Mouse (Mus musculus) heart, embryonic 11.5 days (tissue): ENCODE data around the gene Pum2. TPM values are rescaled to one million over a fixed set of nuclear protein-coding genes. Genes with fewer than 3 reads are reported as not detected.
"Not testable (repeated sequence)": the region's sequence is repeated elsewhere in the genome, so short reads cannot be mapped to it uniquely, and the experiment has no call there.

Source experiments
- ATAC-seq: fragments of 200-750 bp; cut with Nextera tagmentation; replicated peaks from 2 replicates; pipeline ENCODE4 v1.8.0; 2017; ENCODE audit warnings: moderate library complexity; ENCODE audit not compliant: insufficient number of reproducible peaks, low FRiP score, low TSS enrichment
- H3K27ac ChIP-seq: fragments of 300-500 bp; sonication (generic); 2 replicates; pipeline ENCODE4 v1.5.1; 2014; ENCODE audit warnings: mild to moderate bottlenecking, low read depth, low read length
- H3K27me3 ChIP-seq: fragments of 300-500 bp; sonication (generic); 2 replicates; pipeline ENCODE4 v1.6.1; 2014; ENCODE audit warnings: mild to moderate bottlenecking, low read length, mixed read lengths; ENCODE audit not compliant: control insufficient read depth, insufficient read depth
- H3K36me3 ChIP-seq: fragments of 300-500 bp; sonication (generic); 2 replicates; pipeline ENCODE4 v1.6.1; 2014; ENCODE audit warnings: mild to moderate bottlenecking, low read length, moderate library complexity, mixed read lengths; ENCODE audit not compliant: control insufficient read depth, insufficient read depth
- H3K4me1 ChIP-seq: fragments of 300-500 bp; sonication (generic); 2 replicates; pipeline ENCODE4 v1.6.1; 2014; ENCODE audit warnings: low read length; ENCODE audit not compliant: control insufficient read depth, insufficient read depth
- H3K4me2 ChIP-seq: fragments of 300-500 bp; sonication (generic); 2 replicates; pipeline ENCODE4 v1.6.1; 2014; ENCODE audit warnings: mild to moderate bottlenecking, moderate library complexity
- H3K4me3 ChIP-seq: fragments of 300-500 bp; sonication (generic); 2 replicates; pipeline ENCODE4 v1.5.1; 2014; ENCODE audit warnings: low read depth, low read length
- H3K9ac ChIP-seq: fragments of 300-500 bp; sonication (generic); 2 replicates; pipeline ENCODE4 v1.6.1; 2014; ENCODE audit warnings: mild to moderate bottlenecking, low read depth, low read length, moderate library complexity
- H3K9me3 ChIP-seq: fragments of 300-500 bp; sonication (generic); replicated peaks from 2 replicates; pipeline ENCODE4 v1.6.1; 2016; ENCODE audit warnings: low read length; ENCODE audit not compliant: control insufficient read depth
- WGBS: fragments of 180-500 bp; shearing (Covaris S2); extraction: QIAGEN DNeasy Blood & Tissue Kit; methylation state at CpG from one replicate; pipeline ENCODE4 v1.1.7; 2014; ENCODE audit not compliant: insufficient replicate concordance; 5-methylcytosine and 5-hydroxymethylcytosine counted together
- polyA plus RNA-seq: library from polyadenylated mRNA; unstranded; fragments of >200 nt; fragmentation: Nextera tagmentation; extraction: Ambion mirVana; gene quantifications from 2 replicates; pipeline ENCODE4 v1.2.1, GENCODE M21; 2014

The Pum2 gene
- 39.8 and 41.7 TPM in 2 replicates for polyA plus RNA-seq

GRCm38 (mm10) chr12:8673974-8674306 lies at the start of gene Pum2:
TSS of gene Pum2 (plus strand) at chr12:8674134.
- Histone ChIP-seq H3K4me3 (peak within 1 kb of the TSS; percentile 98), H3K36me3 (no peaks in the 10 kb centered on the region), H3K27ac (peak within 1 kb of the TSS; percentile 98), H3K4me2 (peak within 1 kb of the TSS; percentile 85), H3K9me3 (no peaks in the 10 kb centered on the region), H3K9ac (peak within 1 kb of the TSS; percentile 100), H3K27me3 (no peaks in the 10 kb centered on the region), H3K4me1 (peaks cover 11% of the 10 kb centered on the region)
- WGBS, result under 1% methylated on average over 25 of the region's 41 CpGs
- ATAC-seq, result peak; percentile 96

DNA sequence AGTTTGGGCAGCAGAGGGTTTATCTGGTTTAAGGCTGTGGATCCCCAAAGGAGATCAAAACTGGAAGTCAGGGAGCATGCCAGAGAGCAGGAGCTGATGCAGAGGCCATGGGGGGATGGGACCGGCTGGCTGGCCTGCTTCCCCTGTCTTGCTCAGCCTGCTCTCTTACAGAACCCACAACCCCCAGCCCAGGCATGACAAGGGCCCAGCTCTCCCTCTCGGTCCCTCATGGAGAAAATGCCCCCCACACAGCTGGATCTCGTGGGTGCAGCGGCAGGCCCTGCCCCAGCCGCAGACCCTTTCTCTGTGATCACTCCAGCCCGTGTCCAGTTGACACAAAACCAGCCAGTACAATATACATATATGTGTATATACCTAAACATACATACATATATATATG lies 44.4 kb upstream of the Pum2 start:
- WGBS, result 95% methylated on average over 6 of the region's 6 CpGs
- no peak for ATAC-seq
- no peak overlapping the region for H3K4me2 ChIP-seq
- H3K36me3 ChIP-seq, result no peaks in the 10 kb centered on the region
- H3K9ac ChIP-seq, result no peak overlapping the region
- no peak overlapping the region for H3K27ac ChIP-seq
- no peak overlapping the region for H3K4me3 ChIP-seq
- H3K9me3 ChIP-seq, result no peaks in the 10 kb centered on the region
- H3K27me3 ChIP-seq, result no peaks in the 10 kb centered on the region
- no peaks in the 10 kb centered on the region for H3K4me1 ChIP-seq

DNA sequence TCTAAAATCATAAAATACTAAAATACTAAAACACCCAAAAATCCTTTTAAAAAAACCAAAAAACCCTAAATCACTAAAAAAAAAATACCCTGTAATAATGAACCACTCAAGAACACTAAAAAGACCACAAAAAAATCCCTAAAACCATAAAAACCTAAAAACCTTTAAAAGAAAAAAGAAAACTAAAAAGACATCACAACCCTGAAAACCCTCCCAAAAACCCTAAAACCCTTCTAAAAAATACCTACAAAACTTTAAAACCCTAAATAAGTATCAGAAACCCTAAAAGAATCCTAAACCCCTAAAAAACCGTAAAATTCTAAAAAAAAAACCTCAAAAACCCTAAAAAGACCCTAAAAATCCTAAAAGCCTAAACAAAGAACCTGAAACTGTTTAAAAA lies 42.2 kb upstream of the Pum2 start:
- no peak overlapping the region for H3K4me2 ChIP-seq
- H3K36me3 ChIP-seq, result no peaks in the 10 kb centered on the region
- no peaks in the 10 kb centered on the region for H3K9me3 ChIP-seq
- H3K4me3 ChIP-seq, result no peak overlapping the region
- no peak for ATAC-seq
- H3K27ac ChIP-seq, result no peak overlapping the region
- H3K9ac ChIP-seq, result no peak overlapping the region
- no peaks in the 10 kb centered on the region for H3K27me3 ChIP-seq
- H3K4me1 ChIP-seq, result no peaks in the 10 kb centered on the region
- 89% methylated on average over 1 of the region's 1 CpGs for WGBS

- Histone ChIP-seq H3K27ac (no peak overlapping the region), H3K4me2 (no peak overlapping the region), H3K9ac (no peak overlapping the region), H3K27me3 (no peaks in the 10 kb centered on the region), H3K4me3 (no peak overlapping the region), H3K36me3 (no peaks in the 10 kb centered on the region), H3K4me1 (no peaks in the 10 kb centered on the region), H3K9me3 (no peaks in the 10 kb centered on the region)
- 82% methylated on average over 2 of the region's 2 CpGs for WGBS
- ATAC-seq, result no peak
Measured at GRCm38 (mm10) chr12:8632737-8633365, 41.1 kb upstream of the Pum2 start.

GRCm38 (mm10) chr12:8634306-8634705 lies 39.6 kb upstream of the Pum2 start:
- no peak overlapping the region for H3K4me2 ChIP-seq
- 90% methylated on average over 1 of the region's 1 CpGs for WGBS
- no peak overlapping the region for H3K27ac ChIP-seq
- no peak overlapping the region for H3K4me3 ChIP-seq
- ATAC-seq, result no peak
- H3K27me3 ChIP-seq, result no peaks in the 10 kb centered on the region
- H3K9ac ChIP-seq, result no peak overlapping the region
- no peaks in the 10 kb centered on the region for H3K36me3 ChIP-seq
- H3K4me1 ChIP-seq, result no peaks in the 10 kb centered on the region
- H3K9me3 ChIP-seq, result no peaks in the 10 kb centered on the region

- Histone ChIP-seq H3K9me3 (no peaks in the 10 kb centered on the region), H3K4me3 (no peak overlapping the region), H3K36me3 (no peaks in the 10 kb centered on the region), H3K27me3 (no peaks in the 10 kb centered on the region), H3K4me1 (no peaks in the 10 kb centered on the region), H3K9ac (no peak overlapping the region), H3K27ac (no peak overlapping the region), H3K4me2 (no peak overlapping the region)
- WGBS, result 92% methylated on average over 4 of the region's 4 CpGs
- ATAC-seq, result no peak
Measured at GRCm38 (mm10) chr12:8635546-8635945, 38.4 kb upstream of the Pum2 start.

DNA sequence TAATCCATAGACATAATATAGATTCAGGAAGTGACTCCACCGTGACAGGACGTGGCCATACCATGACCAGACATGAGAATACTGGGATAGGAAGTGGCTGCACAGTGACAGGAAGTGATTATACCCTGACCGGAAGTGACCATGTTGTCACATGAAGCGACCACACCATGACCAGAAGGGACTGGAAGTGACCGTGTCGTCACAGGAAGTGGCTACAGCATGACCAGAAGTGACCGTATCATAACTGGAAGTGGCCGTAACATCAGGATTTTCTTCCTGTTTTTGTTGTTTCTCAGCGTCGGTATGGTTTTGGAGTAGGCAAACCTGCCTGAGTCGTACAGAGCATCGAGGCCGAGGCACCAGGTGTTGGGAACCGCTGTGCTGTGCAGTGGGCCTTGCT lies 37.0 kb upstream of the Pum2 start:
- no peak overlapping the region for H3K4me3 ChIP-seq
- WGBS, result 85% methylated on average over 14 of the region's 14 CpGs
- no peak for ATAC-seq
- H3K9ac ChIP-seq, result no peak overlapping the region
- no peaks in the 10 kb centered on the region for H3K36me3 ChIP-seq
- no peak overlapping the region for H3K4me2 ChIP-seq
- H3K27ac ChIP-seq, result no peak overlapping the region
- no peaks in the 10 kb centered on the region for H3K4me1 ChIP-seq
- H3K27me3 ChIP-seq, result no peaks in the 10 kb centered on the region
- H3K9me3 ChIP-seq, result no peaks in the 10 kb centered on the region

DNA sequence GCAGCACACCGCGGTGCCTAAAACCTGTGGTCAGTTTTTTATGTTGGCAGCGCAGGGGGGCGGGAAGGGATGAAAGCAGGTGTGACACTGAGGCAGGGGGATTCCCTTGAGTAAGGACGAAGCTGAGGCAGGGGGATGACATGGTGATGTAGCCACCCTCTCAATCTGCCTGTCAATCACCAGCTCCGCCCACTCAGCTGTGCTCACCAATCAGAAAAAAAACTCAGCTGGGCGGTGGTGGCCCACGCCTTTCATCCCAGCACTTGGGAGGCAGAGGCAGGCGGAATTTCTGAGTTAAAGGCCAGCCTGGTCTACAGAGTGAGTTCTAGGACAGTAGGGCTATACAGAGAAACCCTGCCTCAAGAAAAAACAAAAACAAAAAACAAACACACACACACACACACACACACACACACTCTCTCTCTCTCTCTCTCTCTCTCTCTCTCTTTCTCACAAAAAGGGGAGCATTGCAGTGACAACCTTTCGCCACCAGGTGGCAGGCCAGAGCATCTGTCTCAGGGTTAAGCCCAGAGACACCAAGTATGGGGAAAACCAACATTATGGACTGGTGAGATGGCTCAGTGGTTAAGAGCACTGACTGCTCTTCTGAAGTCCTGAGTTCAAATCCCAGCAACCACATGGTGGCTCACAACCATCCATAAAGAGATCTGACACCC lies 35.4 kb upstream of the Pum2 start:
- not testable (repeated sequence) for ATAC-seq, H3K27ac ChIP-seq, H3K36me3 ChIP-seq, H3K9ac ChIP-seq, H3K27me3 ChIP-seq, H3K4me3 ChIP-seq, H3K4me2 ChIP-seq, H3K4me1 ChIP-seq, H3K9me3 ChIP-seq
- 67% methylated on average over 10 of the region's 10 CpGs for WGBS

DNA sequence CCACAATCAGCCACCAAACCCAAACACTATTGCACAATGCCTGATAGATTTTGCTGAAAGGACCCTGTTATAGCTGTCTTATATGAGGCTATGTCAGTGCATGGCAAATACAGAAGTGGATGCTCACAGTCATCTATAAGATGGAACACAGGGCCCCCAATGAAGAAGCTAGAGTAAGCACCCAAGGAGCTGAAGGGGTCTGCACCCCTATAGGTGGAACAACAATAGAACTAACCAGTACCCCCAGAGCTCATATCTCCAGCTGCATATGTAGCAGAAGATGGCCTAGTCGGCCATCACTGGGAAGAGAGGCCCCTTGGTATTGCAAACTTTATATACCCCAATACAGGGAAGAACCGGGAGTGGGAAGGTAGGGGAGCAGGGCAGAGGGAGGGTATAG lies 33.7 kb upstream of the Pum2 start:
- H3K4me3 ChIP-seq, result peak overlapping the region; percentile 82
- H3K27ac ChIP-seq, H3K36me3 ChIP-seq, H3K27me3 ChIP-seq, ATAC-seq, H3K9me3 ChIP-seq, H3K4me1 ChIP-seq: not testable (repeated sequence)
- H3K9ac ChIP-seq, result 0 out of 2 replicates have a peak overlapping the region, but pooled peaks have one; percentile 34
- WGBS, result 8% methylated on average over 2 of the region's 2 CpGs
- H3K4me2 ChIP-seq, result peak overlapping the region; percentile 59
